Mouse (Mus musculus) C2C12 (cell line): ENCODE results near the gene Slc10a7.

Source experiments
- CEBPB ChIP-seq: IDR thresholded peaks from one replicate; pipeline ENCODE4 v1.6.1; 2011; ENCODE audit warnings: low read depth, mild to moderate bottlenecking, control low read depth, moderate library complexity
- CTCF ChIP-seq: IDR thresholded peaks from one replicate; pipeline ENCODE4 v1.5.1; 2011; ENCODE audit not compliant: control insufficient read depth, insufficient read depth, insufficient read length
- MAX ChIP-seq: IDR thresholded peaks from one replicate; pipeline ENCODE4 v1.6.1; 2011; ENCODE audit warnings: mild to moderate bottlenecking, control low read depth
- MYOD1 ChIP-seq: IDR thresholded peaks from one replicate; pipeline ENCODE4 v1.6.1; 2011; ENCODE audit warnings: low read depth; ENCODE audit not compliant: control insufficient read depth, insufficient read length
- MYOG ChIP-seq: IDR thresholded peaks from one replicate; pipeline ENCODE4 v1.6.1; 2011; ENCODE audit not compliant: control insufficient read depth, insufficient read length; ENCODE audit errors: extremely low read depth

GRCm38 (mm10) chr8:78515132-78515531, 6.0 kb downstream of the Slc10a7 start:
- TF ChIP-seq CTCF = no peak
- no peak for TF ChIP-seq MAX
- no peak for TF ChIP-seq MYOG
- TF ChIP-seq MYOD1 = no peak
- no peak for TF ChIP-seq CEBPB
